Comparison of ENCODE assay signal across 1 mouse cellular context in the genomic region with DNA sequence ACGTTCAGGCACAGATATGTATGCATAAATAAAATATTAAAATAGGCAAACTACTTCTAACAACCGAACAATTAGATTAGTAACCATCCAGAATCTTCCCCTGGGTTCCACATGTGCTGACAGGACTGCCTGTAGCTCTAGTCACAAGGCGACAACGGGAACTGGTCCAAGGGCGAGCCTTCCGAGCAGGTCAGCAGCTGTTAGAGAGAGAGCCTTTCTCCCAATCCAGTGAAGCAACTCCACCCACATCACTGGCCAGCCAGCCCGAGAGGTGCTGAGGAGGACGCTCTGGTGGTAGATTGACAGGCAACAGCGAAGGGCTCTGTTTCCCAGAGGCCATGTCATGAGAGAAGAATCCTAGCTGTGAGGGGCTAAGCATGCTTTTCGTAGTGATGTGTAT.
TF ChIP-seq lines count a peak whose summit lies in the region.

No protein-coding gene starts in this region.

TF ChIP-seq in MEL, 35 proteins besides CTCF, POLR2A, EP300 and RAD21 (continued from another document):
- no peak for TF ChIP-seq TAL1 (IDR thresholded peaks at IDR 0.05; ENCODE audit: low read length)
- no peak for TF ChIP-seq POLR2AphosphoS2 (IDR thresholded peaks at IDR 0.05; ENCODE audit: low read length)
- TF ChIP-seq ELF1 (IDR thresholded peaks at IDR 0.05; ENCODE audit: low read depth, low read length): no peak
- no peak for TF ChIP-seq CHD2 (IDR thresholded peaks at IDR 0.05; ENCODE audit: low read length)
